Comparison of ENCODE assay signal across 20 mouse cellular contexts in genomic region chr9:85861065-85861464, GRCm38 (mm10). TPM values are rescaled to one million over a fixed set of nuclear protein-coding genes. Genes with fewer than 3 reads are reported as not detected.
A peak's percentile ranks its signal among the peaks of the same experiment; 100 is the strongest.
DNase-seq lines count a peak whose midpoint lies in the region; ATAC-seq and TF ChIP-seq lines count a peak whose summit lies in the region.
"Had no signal": no experiment of that assay in that cellular context is flagged by ENCODE, and none has a peak within 500 bp of the region (broad histone marks: within the 10 kb centered on the region; RNA-seq: fewer than 3 reads in every experiment).

No protein-coding gene starts in this region.

- TF ChIP-seq CTCF in forebrain, postnatal 0 days (IDR thresholded peaks at IDR 0.05; ENCODE audit: low read depth): no peak
- TF ChIP-seq CTCF in intestine, postnatal 0 days (IDR thresholded peaks at IDR 0.05; ENCODE audit: low read depth): no peak

- no peaks in the 10 kb centered on the region for H3K9me3 ChIP-seq in limb, embryonic 11.5 days (ENCODE audit: control insufficient read depth, low read length)
- H3K9me3 ChIP-seq in limb, embryonic 10.5 days (replicated peaks): no peaks in the 10 kb centered on the region
- no peaks in the 10 kb centered on the region for H3K9me3 ChIP-seq in forebrain, embryonic 12.5 days
- H3K9me3 ChIP-seq in forebrain, embryonic 14.5 days (replicated peaks; ENCODE audit: control insufficient read depth, low read length): no peaks in the 10 kb centered on the region
- H3K9me3 ChIP-seq in forebrain, postnatal 0 days (ENCODE audit: low read length): no peaks in the 10 kb centered on the region
- no peaks in the 10 kb centered on the region for H3K9me3 ChIP-seq in intestine, postnatal 0 days (ENCODE audit: control insufficient read depth)
- H3K9me3 ChIP-seq: hindbrain, embryonic 12.5 days; hindbrain, embryonic 15.5 days had no signal

- no peaks in the 10 kb centered on the region for H3K27me3 ChIP-seq in limb, embryonic 11.5 days (ENCODE audit: control insufficient read depth, insufficient read depth, low read length)
- H3K27me3 ChIP-seq in limb, embryonic 10.5 days (ENCODE audit: low read depth, poor library complexity, severe bottlenecking): no peaks in the 10 kb centered on the region
- H3K27me3 ChIP-seq in forebrain, embryonic 12.5 days: no peaks in the 10 kb centered on the region
- no peaks in the 10 kb centered on the region for H3K27me3 ChIP-seq in forebrain, embryonic 14.5 days (replicated peaks; ENCODE audit: control insufficient read depth, insufficient read depth, low read length)
- H3K27me3 ChIP-seq in forebrain, postnatal 0 days (ENCODE audit: insufficient read depth, low read length): no peaks in the 10 kb centered on the region
- H3K27me3 ChIP-seq in intestine, postnatal 0 days (replicated peaks; ENCODE audit: control insufficient read depth, insufficient read depth, low read length): no peaks in the 10 kb centered on the region
- H3K27me3 ChIP-seq: hindbrain, embryonic 12.5 days; hindbrain, embryonic 15.5 days had no signal

- H3K4me2 ChIP-seq in limb, embryonic 11.5 days (ENCODE audit: low read depth, severe bottlenecking): no peak overlapping the region
- H3K4me2 ChIP-seq in forebrain, embryonic 12.5 days: no peak overlapping the region
- H3K4me2 ChIP-seq in forebrain, embryonic 14.5 days (ENCODE audit: low read length): no peak overlapping the region
- no peak overlapping the region for H3K4me2 ChIP-seq in forebrain, postnatal 0 days (ENCODE audit: low read depth)
- no peak overlapping the region for H3K4me2 ChIP-seq in intestine, postnatal 0 days (replicated peaks; ENCODE audit: low read depth)
- H3K4me2 ChIP-seq: heart, embryonic 11.5 days; hindbrain, embryonic 12.5 days; hindbrain, embryonic 15.5 days had no signal

- no peak overlapping the region for H3K27ac ChIP-seq in limb, embryonic 11.5 days (replicated peaks; ENCODE audit: low read depth, low read length)
- no peak overlapping the region for H3K27ac ChIP-seq in limb, embryonic 10.5 days
- H3K27ac ChIP-seq in forebrain, embryonic 12.5 days: peak overlapping the region; percentile 10; the same call in 1 of the 2 replicates
- H3K27ac ChIP-seq in forebrain, embryonic 14.5 days (ENCODE audit: low read depth, low read length): no peak overlapping the region
- no peak overlapping the region for H3K27ac ChIP-seq in forebrain, postnatal 0 days (ENCODE audit: low read depth, low read length)
- H3K27ac ChIP-seq in intestine, postnatal 0 days (ENCODE audit: low read depth, low read length): no peak overlapping the region
- H3K27ac ChIP-seq: heart, adult 2 months; hindbrain, embryonic 12.5 days; hindbrain, embryonic 15.5 days had no signal

- H3K4me3 ChIP-seq in limb, embryonic 11.5 days (ENCODE audit: low read depth, low read length): no peak overlapping the region
- no peak overlapping the region for H3K4me3 ChIP-seq in limb, embryonic 10.5 days
- H3K4me3 ChIP-seq in forebrain, embryonic 12.5 days (replicated peaks): no peak overlapping the region
- no peak overlapping the region for H3K4me3 ChIP-seq in forebrain, embryonic 14.5 days (ENCODE audit: low read depth, low read length)
- H3K4me3 ChIP-seq in forebrain, postnatal 0 days (ENCODE audit: low read depth, low read length): no peak overlapping the region
- H3K4me3 ChIP-seq in intestine, postnatal 0 days (ENCODE audit: low read depth, low read length): no peak overlapping the region
- H3K4me3 ChIP-seq: heart, adult 2 months; hindbrain, embryonic 12.5 days; hindbrain, embryonic 15.5 days had no signal

- H3K9ac ChIP-seq in limb, embryonic 11.5 days (ENCODE audit: low read length): no peak overlapping the region
- no peak overlapping the region for H3K9ac ChIP-seq in forebrain, embryonic 12.5 days
- no peak overlapping the region; the same call in 1 of the 2 replicates for H3K9ac ChIP-seq in forebrain, embryonic 14.5 days (ENCODE audit: low read length)
- no peak overlapping the region for H3K9ac ChIP-seq in forebrain, postnatal 0 days
- H3K9ac ChIP-seq in intestine, postnatal 0 days (ENCODE audit: low read depth, low read length): no peak overlapping the region
- H3K9ac ChIP-seq: hindbrain, embryonic 12.5 days; hindbrain, embryonic 15.5 days had no signal

- DNase-seq in limb, embryonic 11.5 days (ENCODE audit: low spot score): peak; percentile 20
- DNase-seq in limb, embryonic 10.5 days (ENCODE audit: low spot score): no peak
- DNase-seq in forebrain, embryonic 14.5 days (ENCODE audit: low spot score): peak; percentile 68
- DNase-seq in forebrain, postnatal 0 days: peak; percentile 2
- no peak for DNase-seq in cerebellum, adult 9-10 months
- DNase-seq: adrenal gland, adult 2 months; adrenal gland, postnatal 14 days; cerebellum, adult 11-12 months; cerebellum, adult 8-10 months; cerebellum, postnatal 14 days; gastrocnemius, postnatal 25 days; heart, adult 2 months; kidney, adult 11 months had no signal

- 47% methylated on average over 4 of the region's 4 CpGs for WGBS in limb, embryonic 11.5 days
- whole genome bisulfite sequencing in limb, embryonic 10.5 days: 47% methylated on average over 4 of the region's 4 CpGs
- 40% methylated on average over 4 of the region's 4 CpGs for WGBS in forebrain, embryonic 12.5 days
- 14% methylated on average over 4 of the region's 4 CpGs for WGBS in forebrain, embryonic 14.5 days
- 18% methylated on average over 4 of the region's 4 CpGs for WGBS in forebrain, postnatal 0 days
- WGBS in intestine, postnatal 0 days: 54% methylated on average over 4 of the region's 4 CpGs

- H3K4me1 ChIP-seq in limb, embryonic 11.5 days (ENCODE audit: control insufficient read depth, insufficient read depth, low read length): no peaks in the 10 kb centered on the region
- H3K4me1 ChIP-seq in limb, embryonic 10.5 days: peaks cover 12% of the 10 kb centered on the region
- peaks cover 6% of the 10 kb centered on the region; the same call in 1 of the 2 replicates for H3K4me1 ChIP-seq in forebrain, embryonic 12.5 days
- 0 out of 2 replicates have a peak, but pooled peaks cover 5% of the 10 kb centered on the region for H3K4me1 ChIP-seq in forebrain, embryonic 14.5 days (ENCODE audit: control insufficient read depth, insufficient read depth, low read length)
- no peaks in the 10 kb centered on the region for H3K4me1 ChIP-seq in forebrain, postnatal 0 days (ENCODE audit: insufficient read depth)
- no peaks in the 10 kb centered on the region for H3K4me1 ChIP-seq in intestine, postnatal 0 days (replicated peaks; ENCODE audit: control insufficient read depth, insufficient read depth, low read length)
- H3K4me1 ChIP-seq: hindbrain, embryonic 12.5 days; hindbrain, embryonic 15.5 days had no signal

- ATAC-seq in limb, embryonic 11.5 days (ENCODE audit: insufficient number of reproducible peaks, low FRiP score, low TSS enrichment, low read depth): no peak
- ATAC-seq in forebrain, embryonic 12.5 days (ENCODE audit: low FRiP score): no peak; the same call in 1 of the 2 replicates
- peak; percentile 67; the same call in 1 of the 2 replicates for ATAC-seq in forebrain, embryonic 14.5 days
- peak; percentile 45; the same call in 1 of the 2 replicates for ATAC-seq in forebrain, postnatal 0 days
- no peak for ATAC-seq in intestine, postnatal 0 days
- ATAC-seq: CD4-positive, CD25-positive, alpha-beta regulatory T cell, adult 4 months had no signal

- H3K36me3 ChIP-seq in limb, embryonic 11.5 days (ENCODE audit: control insufficient read depth, insufficient read depth, low read length): no peaks in the 10 kb centered on the region
- H3K36me3 ChIP-seq in limb, embryonic 10.5 days: no peaks in the 10 kb centered on the region
- no peaks in the 10 kb centered on the region for H3K36me3 ChIP-seq in forebrain, embryonic 12.5 days (replicated peaks)
- H3K36me3 ChIP-seq in forebrain, embryonic 14.5 days (ENCODE audit: control insufficient read depth, insufficient read depth, low read length): no peaks in the 10 kb centered on the region
- H3K36me3 ChIP-seq in forebrain, postnatal 0 days (ENCODE audit: insufficient read depth): no peaks in the 10 kb centered on the region
- H3K36me3 ChIP-seq in intestine, postnatal 0 days (ENCODE audit: control insufficient read depth, insufficient read depth): no peaks in the 10 kb centered on the region
- H3K36me3 ChIP-seq: hindbrain, embryonic 12.5 days; hindbrain, embryonic 15.5 days had no signal

RNA-seq across cellular contexts. Expression of gene Tpbg, which starts 18.9 kb away (rescaled TPM):
- polyA plus RNA-seq in limb, embryonic 11.5 days (2014; fragmentation: Nextera tagmentation; extraction: Ambion mirVana): 26.3 and 29.2 TPM in 2 replicates
- 19.4 and 23.5 TPM in 2 replicates for polyA plus RNA-seq in limb, embryonic 10.5 days (2016; fragmentation: Nextera tagmentation; extraction: Ambion mirVana)
- 18.9 and 28.8 TPM in 2 replicates for polyA plus RNA-seq in forebrain, embryonic 12.5 days (2016; fragmentation: Nextera tagmentation; extraction: Ambion mirVana)
- polyA plus RNA-seq in forebrain, embryonic 14.5 days (2014; fragmentation: Nextera tagmentation; extraction: Ambion mirVana): 14.5 and 15.5 TPM in 2 replicates
- total RNA-seq in forebrain, postnatal 0 days (2014; rRNA removed): 19.8 and 22.3 TPM in 2 replicates
- 10.4 and 13.1 TPM in 2 replicates for polyA plus RNA-seq in forebrain, postnatal 0 days (2015; fragmentation: Nextera tagmentation; extraction: Ambion mirVana)
- polyA plus RNA-seq in intestine, postnatal 0 days (2015; fragmentation: Nextera tagmentation; extraction: Ambion mirVana): 3.9 and 5.2 TPM in 2 replicates
- total RNA-seq: MEL had no signal
- polyA plus RNA-seq: CD4-positive, CD25-positive, alpha-beta regulatory T cell, adult 4 months had no signal

Comparison
In these comparisons a context has a peak if more than half of its experiments do, and no peak if none do; other contexts are left out.
1. ATAC-seq: peak in forebrain, embryonic 14.5 days (single experiment) and forebrain, postnatal 0 days (single experiment); none in limb, embryonic 11.5 days (single experiment), forebrain, embryonic 12.5 days (single experiment) and intestine, postnatal 0 days (single experiment).
2. DNase-seq: peak in limb, embryonic 11.5 days (single experiment), forebrain, embryonic 14.5 days (single experiment) and forebrain, postnatal 0 days (single experiment); none in limb, embryonic 10.5 days (single experiment) and cerebellum, adult 9-10 months (single experiment).